In the genomic region with DNA sequence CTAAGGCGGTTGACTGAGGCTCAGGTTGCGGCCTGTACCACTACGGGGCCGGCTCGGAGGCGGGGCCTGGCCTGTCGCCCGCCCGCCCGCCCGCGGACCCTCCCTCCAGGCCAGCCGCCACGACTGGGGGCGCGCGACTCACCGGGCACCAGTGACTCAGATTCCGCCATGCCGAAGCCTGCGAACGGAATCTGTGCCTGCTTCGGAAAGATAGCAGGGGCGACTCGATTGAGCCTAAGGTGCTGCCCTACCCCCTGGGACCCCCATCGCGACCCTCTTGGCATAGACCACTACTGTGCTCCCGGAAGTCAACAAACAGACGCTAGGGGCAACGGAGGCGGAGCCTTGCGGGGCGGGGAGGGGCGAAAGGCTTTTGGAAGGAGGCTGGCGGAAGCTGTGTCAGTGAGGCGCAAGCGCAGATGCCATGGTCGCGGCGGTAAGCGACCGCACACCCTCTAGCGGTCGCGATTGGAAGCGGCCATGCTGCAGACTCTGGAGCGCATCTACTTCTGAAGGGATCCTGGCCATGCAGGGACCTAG, we compare ENCODE assay signal across 8 mouse cellular contexts. TPM values are rescaled to one million over a fixed set of nuclear protein-coding genes. Genes with fewer than 3 reads are reported as not detected.
DNase-seq lines count a peak whose midpoint lies in the region; ATAC-seq and TF ChIP-seq lines count a peak whose summit lies in the region.

A gene (minus strand): TSS at position 511 of the 540 bp plus-strand sequence.

- H3K4me2 ChIP-seq in forebrain, postnatal 0 days (ENCODE audit: low read depth) = peak within 1 kb of the TSS; percentile 43
- peak within 1 kb of the TSS; percentile 60 for H3K4me2 ChIP-seq in lung, embryonic 14.5 days

- peak; percentile 87 for TF ChIP-seq CTCF in forebrain, postnatal 0 days (IDR thresholded peaks at IDR 0.05; ENCODE audit: low read depth)
- TF ChIP-seq CTCF in lung, embryonic 14.5 days (IDR thresholded peaks at IDR 0.05; ENCODE audit: low read depth) = peak; percentile 80

- H3K9me3 ChIP-seq in forebrain, postnatal 0 days (ENCODE audit: low read length) = no peaks in the 10 kb centered on the region
- no peaks in the 10 kb centered on the region for H3K9me3 ChIP-seq in lung, embryonic 14.5 days (ENCODE audit: low read depth, low read length)

- H3K36me3 ChIP-seq in forebrain, postnatal 0 days (ENCODE audit: insufficient read depth) = no peaks in the 10 kb centered on the region
- no peaks in the 10 kb centered on the region for H3K36me3 ChIP-seq in lung, embryonic 14.5 days (ENCODE audit: insufficient read depth)

- peak within 1 kb of the TSS; percentile 89 for H3K27ac ChIP-seq in forebrain, postnatal 0 days (ENCODE audit: low read depth, low read length)
- peak within 1 kb of the TSS; percentile 82 for H3K27ac ChIP-seq in lung, embryonic 14.5 days (ENCODE audit: low read depth)

- peak within 1 kb of the TSS; percentile 65 for H3K9ac ChIP-seq in forebrain, postnatal 0 days
- H3K9ac ChIP-seq in lung, embryonic 14.5 days = peak within 1 kb of the TSS; percentile 52

- WGBS in forebrain, postnatal 0 days = 23% methylated on average over 47 of the region's 47 CpGs
- WGBS in lung, embryonic 14.5 days = 11% methylated on average over 40 of the region's 47 CpGs

- DNase-seq in MN1 (ENCODE audit: low spot score) = peak; percentile 88
- peak; percentile 85 for DNase-seq in cerebellum, adult 8-10 months
- DNase-seq in forebrain, postnatal 0 days = peak; percentile 95
- DNase-seq in heart, postnatal 4 days = peak; percentile 93
- peak; percentile 84 to 86 for DNase-seq in layer of hippocampus, adult 8-10 months (ENCODE audit: low spot score in 2 of 2)
- DNase-seq in lung, embryonic 14.5 days = peak; percentile 93
- peak; percentile 91 for DNase-seq in testis, postnatal 14 days (ENCODE audit: low spot score)

- H3K27me3 ChIP-seq in forebrain, postnatal 0 days (ENCODE audit: insufficient read depth, low read length) = no peaks in the 10 kb centered on the region
- H3K27me3 ChIP-seq in lung, embryonic 14.5 days (ENCODE audit: insufficient read depth, low read length) = no peaks in the 10 kb centered on the region

- H3K4me3 ChIP-seq in forebrain, postnatal 0 days (ENCODE audit: low read depth, low read length) = peak within 1 kb of the TSS; percentile 53
- H3K4me3 ChIP-seq in lung, embryonic 14.5 days (ENCODE audit: low read depth, low read length) = peak within 1 kb of the TSS; percentile 45

- peak; percentile 99 for ATAC-seq in forebrain, postnatal 0 days
- peak; percentile 99 for ATAC-seq in lung, embryonic 14.5 days (ENCODE audit: insufficient read depth)
- peak; percentile 99 for ATAC-seq in neutrophil, adult 5-6 weeks (ENCODE audit: extremely low read depth, insufficient number of reproducible peaks, low FRiP score, poor library complexity, severe bottlenecking)

- no peaks in the 10 kb centered on the region for H3K4me1 ChIP-seq in forebrain, postnatal 0 days (ENCODE audit: insufficient read depth)
- H3K4me1 ChIP-seq in lung, embryonic 14.5 days (ENCODE audit: insufficient read depth) = no peaks in the 10 kb centered on the region

RNA-seq across cellular contexts. Expression of the gene that starts here (rescaled TPM):
- 29.5 and 34.2 TPM in 2 replicates for total RNA-seq in forebrain, postnatal 0 days (2014; rRNA removed)
- polyA plus RNA-seq in forebrain, postnatal 0 days (2015; fragmentation: Nextera tagmentation; extraction: Ambion mirVana) = 26.5 and 30.2 TPM in 2 replicates
- total RNA-seq in heart, postnatal 4 days (2021) = 1 to 10 TPM; 7.1 to 8.4 TPM
- 10 to 100 TPM; 17.7 to 20.2 (median 18.7) TPM for total RNA-seq in layer of hippocampus, adult 8-10 months (2022)
- polyA plus RNA-seq in lung, embryonic 14.5 days (2014; fragmentation: Nextera tagmentation; extraction: Ambion mirVana) = 15.1 and 15.6 TPM in 2 replicates
- total RNA-seq in neutrophil, adult 5-6 weeks (2017) = 4.5 and 7.4 TPM in 2 replicates

Comparison
In these comparisons a context has a peak if more than half of its experiments do, and no peak if none do; other contexts are left out.
1. Peak in every context shown above with its lines: DNase-seq, ATAC-seq, H3K4me3 ChIP-seq and H3K27ac ChIP-seq.